ENCODE assay signal across 38 mouse cellular contexts in genomic region chr3:103732116-103732515, GRCm38 (mm10). TPM values are rescaled to one million over a fixed set of nuclear protein-coding genes. Genes with fewer than 3 reads are reported as not detected.
"Had no signal": no experiment of that assay in that cellular context is flagged by ENCODE, and none has a peak within 500 bp of the region (broad histone marks: within the 10 kb centered on the region; RNA-seq: fewer than 3 reads in every experiment).

No protein-coding gene starts in this region.

- H3K27ac ChIP-seq: embryonic facial prominence, embryonic 12.5 days; forebrain, embryonic 12.5 days; forebrain, embryonic 13.5 days; gastrocnemius, adult 2 months; heart, adult 2 months had no signal

- H3K4me3 ChIP-seq: embryonic facial prominence, embryonic 10.5 days; embryonic facial prominence, embryonic 12.5 days; embryonic facial prominence, embryonic 13.5 days; embryonic facial prominence, embryonic 15.5 days; erythroblast, embryonic 14.5 days; forebrain, embryonic 10.5 days; forebrain, embryonic 12.5 days; forebrain, embryonic 13.5 days; forebrain, embryonic 15.5 days; gastrocnemius, adult 2 months; heart, adult 2 months; heart, embryonic 10.5 days had no signal

- DNase-seq: cerebellum, adult 18-20 months; cerebellum, adult 2 months; cerebellum, adult 8-10 months; cerebellum, adult 9-10 months; cerebellum, adult 9-11 months; cerebellum, postnatal 10 days; cerebellum, postnatal 14 days; cerebellum, postnatal 36 days; embryo, embryonic 11 days; forebrain, postnatal 0 days; gastrocnemius, adult 2 months; gastrocnemius, postnatal 14 days; gastrocnemius, postnatal 25 days; gastrocnemius, postnatal 36 days; heart, adult 18-20 months; heart, adult 2 months had no signal

RNA-seq across cellular contexts. Expression of gene Olfml3, which starts 5.7 kb away (rescaled TPM):
- total RNA-seq: granulocyte monocyte progenitor cell, adult 5-6 weeks had no signal

RNA-seq across cellular contexts. Expression of gene Gm10964, which starts 7.0 kb away (rescaled TPM):
- total RNA-seq: common myeloid progenitor, adult 5-6 weeks; forebrain, postnatal 0 days; gastrocnemius, adult 18-20 months; gastrocnemius, adult 2 months; gastrocnemius, adult 8-10 months; gastrocnemius, postnatal 14 days; gastrocnemius, postnatal 25 days; gastrocnemius, postnatal 36 days; gastrocnemius, postnatal 4 days; granulocyte monocyte progenitor cell, adult 5-6 weeks; heart, adult 18-20 months; heart, adult 2 months had no signal
- polyA plus RNA-seq: cerebellum, adult 2 months; cortical plate, adult 2 months; embryonic facial prominence, embryonic 10.5 days; embryonic facial prominence, embryonic 11.5 days; embryonic facial prominence, embryonic 12.5 days; embryonic facial prominence, embryonic 13.5 days; embryonic facial prominence, embryonic 14.5 days; embryonic facial prominence, embryonic 15.5 days; erythroblast, embryonic 14.5 days; forebrain, embryonic 10.5 days; forebrain, embryonic 11.5 days; forebrain, embryonic 12.5 days; forebrain, embryonic 13.5 days; forebrain, embryonic 14.5 days; forebrain, embryonic 15.5 days; forebrain, embryonic 16.5 days; forebrain, postnatal 0 days; frontal cortex, adult 2 months; heart, adult 2 months; heart, embryonic 10.5 days had no signal
